Mouse (Mus musculus) heart, embryonic 11.5 days (tissue): Measurements from ENCODE around the gene Nmrk2. TPM values are rescaled to one million over a fixed set of nuclear protein-coding genes. Genes with fewer than 3 reads are reported as not detected.
"Not testable (repeated sequence)": the region's sequence is repeated elsewhere in the genome, so short reads cannot be mapped to it uniquely, and the experiment has no call there.

ENCODE experiments used
- ATAC-seq: fragments of 200-750 bp; cut with Nextera tagmentation; replicated peaks from 2 replicates; pipeline ENCODE4 v1.8.0; 2017; ENCODE audit warnings: moderate library complexity; ENCODE audit not compliant: insufficient number of reproducible peaks, low FRiP score, low TSS enrichment
- H3K27ac ChIP-seq: fragments of 300-500 bp; sonication (generic); 2 replicates; pipeline ENCODE4 v1.5.1; 2014; ENCODE audit warnings: mild to moderate bottlenecking, low read depth, low read length
- H3K27me3 ChIP-seq: fragments of 300-500 bp; sonication (generic); 2 replicates; pipeline ENCODE4 v1.6.1; 2014; ENCODE audit warnings: mild to moderate bottlenecking, low read length, mixed read lengths; ENCODE audit not compliant: control insufficient read depth, insufficient read depth
- H3K36me3 ChIP-seq: fragments of 300-500 bp; sonication (generic); 2 replicates; pipeline ENCODE4 v1.6.1; 2014; ENCODE audit warnings: mild to moderate bottlenecking, low read length, moderate library complexity, mixed read lengths; ENCODE audit not compliant: control insufficient read depth, insufficient read depth
- H3K4me1 ChIP-seq: fragments of 300-500 bp; sonication (generic); 2 replicates; pipeline ENCODE4 v1.6.1; 2014; ENCODE audit warnings: low read length; ENCODE audit not compliant: control insufficient read depth, insufficient read depth
- H3K4me2 ChIP-seq: fragments of 300-500 bp; sonication (generic); 2 replicates; pipeline ENCODE4 v1.6.1; 2014; ENCODE audit warnings: mild to moderate bottlenecking, moderate library complexity
- H3K4me3 ChIP-seq: fragments of 300-500 bp; sonication (generic); 2 replicates; pipeline ENCODE4 v1.5.1; 2014; ENCODE audit warnings: low read depth, low read length
- H3K9ac ChIP-seq: fragments of 300-500 bp; sonication (generic); 2 replicates; pipeline ENCODE4 v1.6.1; 2014; ENCODE audit warnings: mild to moderate bottlenecking, low read depth, low read length, moderate library complexity
- H3K9me3 ChIP-seq: fragments of 300-500 bp; sonication (generic); replicated peaks from 2 replicates; pipeline ENCODE4 v1.6.1; 2016; ENCODE audit warnings: low read length; ENCODE audit not compliant: control insufficient read depth
- WGBS: fragments of 180-500 bp; shearing (Covaris S2); extraction: QIAGEN DNeasy Blood & Tissue Kit; methylation state at CpG from one replicate; pipeline ENCODE4 v1.1.7; 2014; ENCODE audit not compliant: insufficient replicate concordance; 5-methylcytosine and 5-hydroxymethylcytosine counted together
- polyA plus RNA-seq: library from polyadenylated mRNA; unstranded; fragments of >200 nt; fragmentation: Nextera tagmentation; extraction: Ambion mirVana; gene quantifications from 2 replicates; pipeline ENCODE4 v1.2.1, GENCODE M21; 2014

The Nmrk2 gene
- polyA plus RNA-seq, 1 experiment from 2014 or later = 3.6 TPM

GRCm38 (mm10) chr10:81178927-81179326 is 22.9 kb downstream of the Nmrk2 start:
- H3K4me3 ChIP-seq = no peak overlapping the region
- no peak for ATAC-seq
- H3K27ac ChIP-seq = no peak overlapping the region
- H3K4me1 ChIP-seq = peaks cover 30% of the 10 kb centered on the region
- H3K27me3 ChIP-seq = no peaks in the 10 kb centered on the region
- no peak overlapping the region for H3K4me2 ChIP-seq
- H3K36me3 ChIP-seq = peaks cover 47% of the 10 kb centered on the region
- H3K9me3 ChIP-seq = no peaks in the 10 kb centered on the region
- 90% methylated on average over 11 of the region's 11 CpGs for WGBS
- H3K9ac ChIP-seq = no peak overlapping the region; the same call in 1 of the 2 replicates

GRCm38 (mm10) chr10:81177958-81178712 is 23.7 kb downstream of the Nmrk2 start:
- H3K4me1 ChIP-seq = peaks cover 24% of the 10 kb centered on the region
- H3K4me2 ChIP-seq = peak overlapping the region; percentile 98
- H3K9ac ChIP-seq = peak overlapping the region; percentile 100
- no peaks in the 10 kb centered on the region for H3K9me3 ChIP-seq
- peak overlapping the region; percentile 100 for H3K4me3 ChIP-seq
- WGBS = 66% methylated on average over 14 of the region's 14 CpGs
- H3K27me3 ChIP-seq = no peaks in the 10 kb centered on the region
- ATAC-seq = no peak
- H3K36me3 ChIP-seq = peaks cover 47% of the 10 kb centered on the region
- no peak overlapping the region for H3K27ac ChIP-seq

- no peak for ATAC-seq
- Histone ChIP-seq H3K4me1 (peaks cover 24% of the 10 kb centered on the region), H3K27ac (peak overlapping the region; percentile 93), H3K27me3 (no peaks in the 10 kb centered on the region), H3K9me3 (no peaks in the 10 kb centered on the region), H3K9ac (peak overlapping the region; percentile 100), H3K4me3 (peak overlapping the region; percentile 100), H3K4me2 (peak overlapping the region; percentile 98), H3K36me3 (peaks cover 47% of the 10 kb centered on the region)
- 8% methylated on average over 16 of the region's 16 CpGs for WGBS
These were observed 24.3 kb downstream of the Nmrk2 start for GRCm38 (mm10) chr10:81177491-81177925.

- Histone ChIP-seq H3K9ac (peak within 1 kb of the TSS; percentile 100), H3K27ac (peak within 1 kb of the TSS; percentile 93), H3K36me3 (peaks cover 43% of the 10 kb centered on the region), H3K4me2 (peak within 1 kb of the TSS; percentile 98), H3K9me3 (no peaks in the 10 kb centered on the region), H3K27me3 (no peaks in the 10 kb centered on the region), H3K4me1 (peaks cover 23% of the 10 kb centered on the region), H3K4me3 (peak within 1 kb of the TSS; percentile 100)
- ATAC-seq = peak; percentile 79
- under 1% methylated on average over 77 of the region's 77 CpGs for WGBS
These were observed 25.2 kb downstream of the Nmrk2 start, which contains the start of gene Eef2 for GRCm38 (mm10) chr10:81176466-81177271. TSS of gene Eef2 (plus strand) at chr10:81176631.

GRCm38 (mm10) chr10:81175936-81176465 is 25.9 kb downstream of the Nmrk2 start:
- peak overlapping the region; percentile 65 for H3K9ac ChIP-seq
- peak overlapping the region; percentile 93 for H3K27ac ChIP-seq
- peak; percentile 8; the same call in 1 of the 2 replicates for ATAC-seq
- H3K4me1 ChIP-seq = peaks cover 21% of the 10 kb centered on the region
- no peaks in the 10 kb centered on the region for H3K27me3 ChIP-seq
- H3K4me3 ChIP-seq = peak overlapping the region; percentile 100
- H3K9me3 ChIP-seq = no peaks in the 10 kb centered on the region
- peaks cover 36% of the 10 kb centered on the region for H3K36me3 ChIP-seq
- 6% methylated on average over 13 of the region's 13 CpGs for WGBS
- peak overlapping the region; percentile 98 for H3K4me2 ChIP-seq

GRCm38 (mm10) chr10:81175345-81175701 is 26.5 kb downstream of the Nmrk2 start:
- peaks cover 21% of the 10 kb centered on the region for H3K4me1 ChIP-seq
- not testable (repeated sequence) for H3K4me3 ChIP-seq

GRCm38 (mm10) chr10:81174617-81175344 is 27.1 kb downstream of the Nmrk2 start:
- ATAC-seq = no peak
- Histone ChIP-seq H3K36me3 (peaks cover 24% of the 10 kb centered on the region), H3K27ac (peak overlapping the region; percentile 62), H3K27me3 (no peaks in the 10 kb centered on the region), H3K4me3 (peak overlapping the region; percentile 43), H3K4me1 (peaks cover 21% of the 10 kb centered on the region), H3K4me2 (peak overlapping the region; percentile 76), H3K9ac (peak overlapping the region; percentile 57), H3K9me3 (no peaks in the 10 kb centered on the region)
- WGBS = 1% methylated on average over 29 of the region's 29 CpGs

More at GRCm38 (mm10) chr10:81175345-81175701, 26.5 kb downstream of the Nmrk2 start:
- not testable (repeated sequence) for H3K9ac ChIP-seq, H3K27me3 ChIP-seq, H3K9me3 ChIP-seq, ATAC-seq
- Histone ChIP-seq H3K36me3 (peaks cover 29% of the 10 kb centered on the region), H3K4me2 (peak overlapping the region; percentile 98), H3K27ac (peak overlapping the region; percentile 62; the same call in 1 of the 2 replicates)
- WGBS = 14% methylated on average over 4 of the region's 4 CpGs

GRCm38 (mm10) chr10:81173132-81173531 is 28.7 kb downstream of the Nmrk2 start:
- H3K36me3 ChIP-seq = peaks cover 8% of the 10 kb centered on the region
- no peaks in the 10 kb centered on the region for H3K27me3 ChIP-seq
- 11% methylated on average over 21 of the region's 21 CpGs for WGBS
- peak overlapping the region; percentile 39 for H3K9ac ChIP-seq
- H3K9me3 ChIP-seq = no peaks in the 10 kb centered on the region
- no peak; the same call in 1 of the 2 replicates for ATAC-seq
- H3K4me1 ChIP-seq = peaks cover 23% of the 10 kb centered on the region
- H3K4me3 ChIP-seq = 0 out of 2 replicates have a peak overlapping the region, but pooled peaks have one; percentile 4
- H3K4me2 ChIP-seq = peak overlapping the region; percentile 42
- H3K27ac ChIP-seq = peak overlapping the region; percentile 79
